Mouse (Mus musculus): ENCODE data around the gene Syne4.

- no peak for TF ChIP-seq CTCF (IDR thresholded peaks at IDR 0.05; ENCODE audit: insufficient read depth, low read length)
- TF ChIP-seq POLR2A (IDR thresholded peaks at IDR 0.05; ENCODE audit: borderline replicate concordance, extremely low read depth, low read depth, low read length): 0 out of 2 replicates have a peak, but pooled peaks have one; percentile 1
Observed at GRCm38 (mm10) chr7:30279951-30280669, 34.5 kb upstream of the Syne4 start, which contains the start of the genes Thap8 and Wdr62.

Data from lung, adult 2 months (tissue).